Mouse (Mus musculus): ENCODE data around the gene Lhx8. TPM values are rescaled to one million over a fixed set of nuclear protein-coding genes. Genes with fewer than 3 reads are reported as not detected.

The Lhx8 gene
- polyA plus RNA-seq (2015; fragmentation: Nextera tagmentation; extraction: Ambion mirVana), result not detected in 2 replicates

DNA sequence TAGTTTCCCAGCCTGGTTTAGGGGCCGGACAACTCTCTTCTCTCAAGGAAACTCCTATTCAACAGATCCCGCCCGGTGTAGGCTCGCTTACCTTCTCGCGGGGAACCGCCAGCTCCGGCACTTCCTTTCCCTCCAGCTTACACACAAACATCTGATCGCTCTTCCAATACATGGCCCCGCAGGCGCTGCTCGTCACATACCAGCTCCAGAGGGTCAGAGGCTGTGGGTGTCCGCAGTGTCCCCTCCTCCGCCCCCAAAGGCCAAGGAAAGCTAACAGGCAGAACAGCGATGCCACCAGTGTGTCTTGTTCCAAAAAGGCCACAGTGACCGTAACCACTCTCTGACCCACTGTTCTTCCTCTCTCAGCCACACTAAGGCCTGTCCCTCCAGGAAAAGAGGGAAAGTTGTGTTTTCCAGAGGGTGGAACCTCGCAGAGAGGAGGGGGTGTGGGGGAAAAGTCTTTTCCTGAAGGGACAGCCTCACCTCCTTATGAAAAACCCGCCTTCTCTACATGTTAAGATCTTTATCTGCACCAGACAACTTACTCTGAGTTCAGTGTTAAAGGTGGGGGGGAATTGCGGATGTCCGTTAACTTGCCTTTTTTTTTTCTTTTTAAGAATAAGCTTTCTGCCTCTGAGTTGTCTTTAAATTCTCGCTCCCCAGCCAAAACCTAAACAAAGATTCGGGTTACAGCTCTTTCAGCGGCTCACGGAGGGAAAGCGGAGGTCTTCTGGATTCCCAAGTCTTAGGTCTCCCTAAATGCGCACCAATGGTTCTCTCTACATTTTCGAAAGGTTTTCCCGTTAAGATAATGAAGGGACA lies at the start of gene Lhx8:
Gene Lhx8 (minus strand): TSS at position 479 of the 822 bp plus-strand sequence.

